Mouse (Mus musculus): ENCODE measurements around the gene Hes6.

GRCm38 (mm10) chr1:91460564-91460963 is 46.7 kb upstream of the Hes6 start:
- TF ChIP-seq CTCF (IDR thresholded peaks at IDR 0.05; ENCODE audit: borderline replicate concordance, insufficient read depth, low read length) (no peak), POLR2A (IDR thresholded peaks at IDR 0.05; ENCODE audit: low read depth, low read length) (no peak)

All from embryonic fibroblast, embryonic 13.5 days (primary cell).